Mouse (Mus musculus): ENCODE measurements around the gene Zfand2b. TPM values are rescaled to one million over a fixed set of nuclear protein-coding genes. Genes with fewer than 3 reads are reported as not detected.

Zfand2b gene
- total RNA-seq, 2 experiments from 2014 or later: 30.9 to 32.7 TPM

- DNase-seq (ENCODE audit: low spot score in 2 of 2): no peak
Measured at GRCm38 (mm10) chr1:75212542-75212941, 44.1 kb downstream of the Zfand2b start.

GRCm38 (mm10) chr1:75213096-75213495, 44.6 kb downstream of the Zfand2b start:
- DNase-seq (ENCODE audit: low spot score in 2 of 2): no peak

GRCm38 (mm10) chr1:75214442-75214841, 46.0 kb downstream of the Zfand2b start:
- DNase-seq (ENCODE audit: low spot score in 2 of 2): no peak

GRCm38 (mm10) chr1:75214886-75215285, 46.4 kb downstream of the Zfand2b start:
- DNase-seq (ENCODE audit: low spot score in 2 of 2): peak; percentile 66 to 85

- DNase-seq (ENCODE audit: low spot score in 2 of 2): no peak
Measured at GRCm38 (mm10) chr1:75215785-75216184, 47.3 kb downstream of the Zfand2b start.

GRCm38 (mm10) chr1:75216797-75217585, 48.5 kb downstream of the Zfand2b start:
- no peak for DNase-seq (ENCODE audit: low spot score in 2 of 2)

- DNase-seq (ENCODE audit: low spot score in 2 of 2): no peak
Measured at GRCm38 (mm10) chr1:75217893-75218226, 49.4 kb downstream of the Zfand2b start.

- DNase-seq (ENCODE audit: low spot score in 2 of 2): peak; percentile 52 to 60
Measured at GRCm38 (mm10) chr1:75218227-75219001, 50.0 kb downstream of the Zfand2b start.

- peak; percentile 84 to 91 for DNase-seq (ENCODE audit: low spot score in 2 of 2)
Measured at GRCm38 (mm10) chr1:75219078-75219477, 50.6 kb downstream of the Zfand2b start.

- no peak for DNase-seq (ENCODE audit: low spot score in 2 of 2)
Measured at GRCm38 (mm10) chr1:75219531-75219930, 51.1 kb downstream of the Zfand2b start, which contains the start of gene Tuba4a. Gene Tuba4a (minus strand): TSS chr1:75219865.

Small RNAs within 50 kb of the gene (microRNA-seq; reads per million reads assigned to microRNA genes)
- gene Gm27943: 0 reads per million in 2 experiments

Other genes starting within 250 kb of the Zfand2b start
- gene Cfap65, start 233.0 kb upstream of the Zfand2b start, total RNA-seq (2021): 1 to 10 TPM; 1.6 to 3.8 TPM
- under 1 TPM; 0.35 to 0.60 TPM for gene Ihh, start 217.0 kb upstream of the Zfand2b start, total RNA-seq (2021)
- gene Nhej1, start 43.4 kb upstream of the Zfand2b start, total RNA-seq (2021): 1 to 10 TPM; 2.2 to 2.7 TPM
- gene Slc23a3, start 34.8 kb upstream of the Zfand2b start, total RNA-seq (2021): under 1 TPM in 1 of 2 experiments, not detected in 1; 0.35 TPM
- 10 to 100 TPM; 31.1 to 31.4 TPM for gene Cnppd1, start 25.9 kb upstream of the Zfand2b start, total RNA-seq (2021)
- gene Retreg2, start 25.9 kb upstream of the Zfand2b start, total RNA-seq (2021): 100 to 1,000 TPM; 143 to 148 TPM
- 10 to 100 TPM; 30.7 to 35.2 TPM for gene Abcb6, start 11.7 kb downstream of the Zfand2b start, total RNA-seq (2021)
- gene Ankzf1, start 23.5 kb downstream of the Zfand2b start, total RNA-seq (2021): 10 to 100 TPM; 19.5 to 21.1 TPM
- 100 to 1,000 TPM; 110 to 115 TPM for gene Atg9a, start 23.6 kb downstream of the Zfand2b start, total RNA-seq (2021)
- 10 to 100 TPM; 21.3 to 21.7 TPM for gene Glb1l, start 42.2 kb downstream of the Zfand2b start, total RNA-seq (2021)
- gene Stk16, start 42.2 kb downstream of the Zfand2b start, total RNA-seq (2021): 10 to 100 TPM; 90.5 to 91.4 TPM
- gene Tuba4a, start 51.2 kb downstream of the Zfand2b start, total RNA-seq (2021): 100 to 1,000 TPM; 512 to 548 TPM
- gene A630095N17Rik, start 63.5 kb downstream of the Zfand2b start, total RNA-seq (2021): not detected
- 10 to 100 TPM; 60.0 to 61.1 TPM for gene Dnajb2, start 67.8 kb downstream of the Zfand2b start, total RNA-seq (2021)
- 100 to 1,000 TPM; 326 to 350 TPM for gene Ptprn, start 95.9 kb downstream of the Zfand2b start, total RNA-seq (2021)
- 10 to 100 TPM; 68.2 to 98.9 TPM for gene Resp18, start 109.8 kb downstream of the Zfand2b start, total RNA-seq (2021)
- gene Dnpep, start 149.3 kb downstream of the Zfand2b start, total RNA-seq (2021): 10 to 100 TPM; 50.4 to 55.2 TPM
- 1 to 10 TPM; 1.6 to 1.8 TPM for gene Des, start 191.7 kb downstream of the Zfand2b start, total RNA-seq (2021)
- 100 to 1,000 TPM; 184 TPM for gene Speg, start 206.7 kb downstream of the Zfand2b start, total RNA-seq (2021)